Mouse (Mus musculus): ENCODE measurements at regions not wholly inside any gene's neighbourhood (a gene's known extent, or its start where the extent isn't known, plus 50 kb on each side); places are given as distances from the start of the nearest gene placed in this dataset.

DNA sequence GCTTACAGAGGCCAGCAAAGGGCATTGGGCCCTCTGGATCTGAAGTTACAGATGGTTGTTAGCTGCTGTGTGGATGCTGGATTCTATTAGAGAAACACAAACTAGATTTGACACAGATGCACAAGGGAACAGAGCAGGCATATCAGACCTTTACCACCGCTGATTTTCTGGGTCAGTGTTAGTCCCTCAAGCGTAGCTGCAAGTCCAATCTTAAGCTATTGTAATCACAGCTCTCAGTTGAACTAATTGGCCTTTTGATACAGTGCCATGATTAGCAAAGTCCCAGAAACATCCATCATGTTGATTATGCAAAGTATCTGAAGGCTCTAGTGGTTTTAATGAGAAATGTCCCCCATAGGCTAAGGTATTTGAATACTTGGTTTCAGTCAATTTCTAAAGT is 54.2 kb upstream of the Plppr5 start:
- DNase-seq (ENCODE audit: low read depth, low spot score), result no peak

- no peak for DNase-seq (ENCODE audit: low read depth, low spot score)
Measured at GRCm38 (mm10) chr3:117508090-117508489, 66.5 kb upstream of the Plppr5 start.

DNA sequence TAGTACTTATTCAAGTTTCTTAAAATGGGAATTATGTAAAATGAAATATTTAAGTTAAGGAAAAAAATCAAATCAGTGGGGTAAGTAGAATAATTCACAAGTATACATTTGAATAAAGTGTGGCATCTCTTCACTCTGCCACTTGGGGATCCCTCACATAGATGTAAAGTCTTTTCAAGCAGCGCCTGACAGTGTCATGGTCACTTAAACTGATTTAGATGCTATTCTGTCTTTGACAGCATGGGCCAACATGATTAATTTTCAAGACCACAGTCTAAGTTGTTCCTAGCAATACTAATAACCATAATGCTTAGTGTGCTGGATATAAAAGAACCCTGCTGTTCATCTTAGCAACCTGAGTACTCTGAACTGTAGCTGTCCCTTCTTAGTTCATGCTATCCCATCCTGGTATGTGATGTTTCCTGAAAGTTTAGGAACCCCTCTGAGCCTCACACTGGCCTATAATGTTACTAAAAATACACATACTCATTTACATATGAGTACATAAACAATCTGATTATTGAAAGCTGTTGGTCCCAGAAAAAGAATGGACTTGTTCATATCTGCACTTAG is 68.4 kb upstream of the Plppr5 start:
- DNase-seq (ENCODE audit: low read depth, low spot score), result no peak

- no peak for DNase-seq (ENCODE audit: low read depth, low spot score)
Measured at GRCm38 (mm10) chr3:117501107-117501506, 73.5 kb upstream of the Plppr5 start.

DNA sequence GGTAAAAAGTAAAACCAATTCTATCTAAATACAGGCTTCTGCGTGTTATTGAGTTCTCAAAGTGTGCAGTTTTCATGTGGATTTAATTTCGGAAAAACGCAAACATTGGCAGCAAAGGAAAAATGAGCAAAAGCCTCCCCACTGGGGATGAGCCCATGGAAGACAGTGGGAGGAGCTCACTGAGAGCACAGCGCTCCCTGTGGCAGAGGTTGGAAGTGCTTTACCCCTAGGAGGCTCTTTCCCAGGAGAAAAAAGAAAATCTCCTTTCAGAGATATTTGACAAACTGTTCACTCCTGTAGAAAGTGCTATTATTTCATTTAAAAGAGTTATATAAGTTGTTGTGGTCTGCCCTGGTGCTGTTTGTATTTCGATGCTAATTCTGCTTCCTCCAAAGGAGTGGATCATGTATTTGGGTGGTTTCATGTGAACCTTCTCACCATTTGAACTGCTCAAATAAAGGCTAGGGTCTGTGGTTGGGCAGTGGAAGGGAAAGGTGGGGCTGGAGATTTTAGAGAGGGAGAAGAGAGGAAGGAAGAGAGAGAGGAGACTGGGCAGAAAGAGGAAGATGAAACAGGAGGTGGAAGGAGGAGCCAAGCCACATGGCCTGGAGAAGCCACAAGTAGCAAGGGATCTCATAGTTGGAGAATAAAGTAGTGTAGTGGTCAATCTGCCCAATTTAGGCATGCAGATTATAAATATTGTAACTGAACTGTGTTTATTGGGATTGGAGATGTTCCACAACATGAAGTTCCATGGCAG is 76.3 kb upstream of the Plppr5 start:
- no peak for DNase-seq (ENCODE audit: low read depth, low spot score)

DNA sequence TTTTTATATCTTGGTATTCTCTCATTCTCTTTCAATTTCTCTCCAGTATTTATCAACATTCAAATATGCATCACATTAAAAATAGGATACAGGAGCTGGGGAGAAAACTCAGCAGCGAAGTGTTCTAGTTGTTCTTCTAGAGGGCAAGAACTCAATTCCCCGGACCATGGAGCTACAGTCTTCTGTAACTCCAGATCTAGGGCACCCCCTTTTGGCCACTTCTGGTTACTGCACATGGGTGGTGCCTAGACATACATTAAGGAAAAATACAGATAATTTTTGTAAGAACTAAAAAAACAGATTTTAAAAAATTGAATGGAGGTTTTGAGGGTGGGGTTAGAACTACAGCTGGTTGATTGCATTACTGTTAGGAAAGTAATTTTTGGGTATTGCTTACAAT is 80.5 kb upstream of the Plppr5 start:
- DNase-seq (ENCODE audit: low read depth, low spot score), result no peak

GRCm38 (mm10) chr3:117487281-117488027 is 87.2 kb upstream of the Plppr5 start:
- DNase-seq (ENCODE audit: low read depth, low spot score), result no peak

- DNase-seq (ENCODE audit: low read depth, low spot score), result no peak
Measured at GRCm38 (mm10) chr3:117486351-117486750, 88.3 kb upstream of the Plppr5 start.

DNA sequence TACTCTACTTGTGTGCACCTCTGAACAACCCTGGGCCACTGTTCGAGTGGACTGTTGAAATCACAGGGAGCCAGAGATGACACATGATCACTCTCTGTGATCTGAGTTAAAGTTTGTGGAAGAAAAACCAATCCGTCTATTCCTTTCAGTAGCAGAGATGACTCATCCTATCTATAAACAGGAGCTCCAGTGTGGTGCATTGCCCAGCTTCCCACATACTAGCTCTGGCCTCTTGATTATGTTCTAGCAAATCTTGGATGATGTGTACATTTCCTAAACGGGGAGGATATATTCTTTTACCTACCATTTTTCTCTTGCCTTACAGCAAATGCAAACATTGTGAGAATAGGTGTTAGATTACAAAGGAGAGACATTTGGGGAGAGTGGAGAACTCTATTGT is 94.5 kb upstream of the Plppr5 start:
- DNase-seq (ENCODE audit: low read depth, low spot score), result no peak

- no peak for DNase-seq (ENCODE audit: low read depth, low spot score)
Measured at GRCm38 (mm10) chr3:117459507-117459906, 98.8 kb upstream of the Plppr4 start.

GRCm38 (mm10) chr3:117450559-117450958 is 89.9 kb upstream of the Plppr4 start:
- DNase-seq (ENCODE audit: low read depth, low spot score), result no peak

DNA sequence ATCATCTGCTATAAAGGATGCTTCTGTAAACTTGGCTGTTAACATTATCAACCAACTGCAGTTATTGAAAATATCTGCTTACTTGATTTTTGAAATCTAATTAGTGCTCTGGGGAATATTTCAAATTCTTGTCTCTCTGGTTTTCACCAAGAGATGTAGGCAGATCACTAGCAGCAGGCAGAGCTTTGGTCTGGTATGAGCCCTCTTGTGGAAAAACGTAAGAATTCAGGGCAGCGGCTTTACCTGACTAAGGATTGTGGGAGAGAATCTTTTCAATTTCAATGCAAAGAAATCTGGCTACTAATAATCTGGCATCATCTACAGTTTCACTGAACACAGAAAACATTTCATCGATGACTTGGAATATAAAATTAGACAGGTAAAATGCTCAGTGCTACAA is 81.2 kb upstream of the Plppr4 start:
- no peak for DNase-seq (ENCODE audit: low read depth, low spot score)

- DNase-seq (ENCODE audit: low read depth, low spot score), result no peak
Measured at GRCm38 (mm10) chr3:117440294-117440693, 79.6 kb upstream of the Plppr4 start.

GRCm38 (mm10) chr3:117438473-117439114 is 77.9 kb upstream of the Plppr4 start:
- peak; percentile 68 for DNase-seq (ENCODE audit: low read depth, low spot score)

DNA sequence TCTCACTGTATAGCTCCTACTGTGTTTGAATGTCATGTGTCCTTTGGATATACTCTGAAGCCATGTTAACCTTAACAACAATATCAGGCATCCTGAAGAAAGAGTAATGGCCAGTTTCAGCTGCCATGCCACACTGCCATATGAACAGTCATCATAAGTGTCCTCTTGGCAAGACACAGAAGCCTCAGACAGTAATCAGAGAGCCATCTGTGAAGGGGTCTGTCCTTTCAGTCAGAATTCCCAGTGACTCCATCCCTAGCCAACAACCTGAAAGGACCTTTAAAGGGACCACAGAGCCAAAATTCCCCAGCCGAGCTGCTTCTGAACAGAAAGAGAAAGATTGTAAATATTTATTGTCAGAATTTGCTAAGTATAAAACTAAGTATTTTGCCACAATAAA is 63.9 kb upstream of the Plppr4 start:
- no peak for DNase-seq (ENCODE audit: low read depth, low spot score)

- DNase-seq (ENCODE audit: low read depth, low spot score), result no peak
Measured at GRCm38 (mm10) chr3:117412896-117413747, 52.4 kb upstream of the Plppr4 start.
